Mouse (Mus musculus): Measurements from ENCODE around the gene Sub1.

Gene Sub1

DNA sequence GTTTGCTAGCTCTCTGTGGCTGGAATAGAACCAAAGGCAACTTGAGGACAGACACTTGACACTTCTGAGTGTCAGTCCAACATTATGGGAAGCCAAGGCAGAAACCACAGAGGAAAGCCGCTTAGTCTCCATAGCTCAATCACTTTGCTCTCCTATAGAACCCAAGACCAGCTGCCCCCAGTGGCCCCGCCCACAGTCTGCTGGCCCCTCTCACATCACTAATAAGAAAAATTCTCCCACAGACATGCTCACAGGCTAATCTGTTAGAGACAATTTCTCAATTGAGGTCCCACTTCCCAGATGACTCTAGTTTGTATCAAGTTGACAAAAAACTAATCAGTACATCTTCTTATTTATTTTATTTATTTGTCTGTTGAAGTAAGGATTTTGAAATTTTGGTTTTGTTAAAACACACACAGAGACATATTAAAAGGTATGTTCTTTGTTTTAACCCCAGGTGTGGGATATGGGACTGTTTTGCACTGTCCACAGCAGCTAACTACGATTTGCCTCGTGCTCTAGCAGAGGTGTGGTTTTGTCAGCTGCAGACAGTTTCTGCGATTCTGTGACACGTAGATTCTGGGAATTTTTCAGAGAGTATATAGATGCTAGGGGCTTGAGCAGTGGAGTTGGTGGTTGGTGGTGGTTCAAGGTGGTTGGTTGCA lies 16.9 kb upstream of the Sub1 start:
- no peak for DNase-seq (ENCODE audit: extremely low spot score, low spot score)

DNA sequence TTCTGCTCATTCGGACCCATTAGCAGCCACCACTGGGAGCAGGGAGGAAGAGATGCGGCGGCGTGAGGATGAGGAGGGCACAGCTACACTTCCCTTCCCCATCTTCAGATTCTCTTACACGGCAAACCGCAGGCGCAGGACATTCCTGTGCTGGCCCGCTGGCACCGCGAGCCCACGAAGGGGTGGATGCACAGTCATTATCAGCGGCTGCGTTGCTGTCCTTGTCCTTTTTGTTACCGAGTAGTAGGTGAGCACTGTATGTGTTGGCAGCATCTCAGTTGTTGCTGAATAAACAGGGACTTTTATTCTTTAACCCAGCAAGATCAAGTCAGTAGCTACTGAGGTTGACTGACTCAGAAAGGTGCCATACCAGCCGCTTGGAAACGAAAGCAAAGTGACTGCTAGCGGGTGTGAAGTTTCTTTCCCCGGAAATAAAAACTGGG lies 13.8 kb upstream of the Sub1 start:
- DNase-seq (ENCODE audit: extremely low spot score, low spot score) = no peak

DNA sequence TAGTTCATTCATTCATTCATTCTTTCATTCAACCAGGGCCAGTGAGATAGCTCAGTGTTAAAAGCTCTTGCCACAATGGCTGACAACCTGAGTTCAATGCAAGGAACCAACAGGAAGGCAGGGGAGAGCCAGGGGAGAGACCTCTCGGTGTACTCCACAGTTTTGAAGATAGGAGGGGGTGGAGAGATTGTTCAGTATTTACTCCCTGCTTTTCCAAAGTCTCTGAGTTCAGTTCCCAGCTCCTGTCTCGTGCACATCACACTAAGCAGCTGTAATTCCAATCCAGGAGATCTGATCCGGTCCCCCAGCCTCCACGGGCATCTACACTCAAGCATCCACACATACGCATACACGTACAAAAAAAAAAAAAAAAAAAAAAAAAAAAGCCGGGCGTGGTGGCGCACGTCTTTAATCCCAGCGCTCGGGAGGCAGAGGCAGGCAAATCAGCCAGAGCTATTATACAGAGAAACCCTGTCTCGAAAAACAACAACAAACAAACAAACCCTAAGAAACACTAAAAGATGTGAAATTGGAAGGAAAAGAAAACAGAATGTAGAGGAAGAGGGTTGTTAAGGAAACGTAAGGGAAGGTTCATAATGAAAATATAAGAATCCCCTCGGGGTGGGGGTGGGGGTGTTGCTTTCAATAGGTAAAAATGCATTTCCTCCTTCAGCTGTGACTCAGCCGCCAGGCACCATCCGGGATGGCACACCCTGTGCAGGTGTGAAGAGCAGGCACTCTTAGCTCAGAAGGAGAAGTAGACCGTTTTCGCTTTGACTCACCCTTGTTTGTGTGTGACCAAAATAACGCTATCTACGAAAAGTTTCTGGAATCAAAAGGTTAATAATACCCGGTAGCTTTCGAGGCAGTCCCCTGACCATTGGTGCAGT lies 13.2 kb upstream of the Sub1 start:
- DNase-seq (ENCODE audit: extremely low spot score, low spot score) = no peak

DNA sequence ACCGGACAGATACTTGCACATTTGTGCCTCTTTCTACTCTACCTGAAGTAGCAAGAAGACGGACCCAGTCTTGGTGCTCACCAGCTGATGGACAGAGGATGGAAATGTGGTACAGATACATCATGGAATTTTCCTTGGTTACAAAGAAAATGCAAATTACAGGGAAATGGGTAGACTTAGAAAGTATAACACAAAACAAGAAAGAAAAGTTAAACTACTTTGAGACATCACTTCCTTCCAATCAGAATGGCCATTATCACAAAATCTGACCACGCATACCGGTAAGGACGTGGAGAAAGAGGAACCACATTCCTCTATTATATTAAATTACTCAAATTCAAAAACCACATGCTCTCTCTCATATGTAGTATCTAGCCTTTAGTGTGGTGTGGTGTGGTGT lies 12.1 kb upstream of the Sub1 start:
- DNase-seq (ENCODE audit: extremely low spot score, low spot score) = no peak

DNA sequence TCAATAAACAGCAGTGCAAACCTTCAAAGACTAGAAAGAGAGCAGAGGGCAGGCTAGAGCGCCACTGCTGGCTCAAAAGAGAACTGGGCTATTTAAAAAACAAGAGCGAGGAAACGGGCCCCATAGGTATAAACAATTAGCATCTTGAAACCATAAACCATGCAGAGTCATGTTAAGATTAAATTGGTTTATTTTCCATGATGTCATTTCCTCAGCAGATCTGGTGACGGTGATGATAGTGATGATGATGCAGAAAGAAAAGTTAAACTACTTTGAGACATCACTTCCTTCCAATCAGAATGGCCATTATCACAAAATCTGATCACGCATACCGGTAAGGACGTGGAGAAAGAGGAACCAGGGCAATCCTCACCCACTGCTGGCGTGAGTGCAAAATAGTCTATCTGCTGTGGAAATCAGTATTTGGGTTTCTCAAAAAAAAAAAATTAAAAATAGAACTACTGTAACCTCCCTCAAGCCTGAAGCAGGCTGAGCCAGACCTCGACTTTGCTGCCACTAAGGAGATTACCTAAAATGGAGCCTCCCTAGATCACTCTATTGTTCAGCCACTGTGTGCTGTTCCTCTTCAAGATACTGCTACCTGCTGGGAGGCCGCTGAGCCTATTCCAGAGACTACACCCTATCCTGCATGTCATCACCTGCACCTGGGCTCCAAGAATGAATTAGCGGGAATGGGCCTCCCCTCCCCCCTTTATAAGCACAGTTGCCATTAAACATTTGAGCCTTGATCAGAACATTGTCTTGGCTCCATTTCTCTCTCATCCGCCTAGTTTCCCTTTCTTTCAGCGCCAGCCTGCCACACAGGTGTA lies 11.4 kb upstream of the Sub1 start:
- DNase-seq (ENCODE audit: extremely low spot score, low spot score) = no peak

DNA sequence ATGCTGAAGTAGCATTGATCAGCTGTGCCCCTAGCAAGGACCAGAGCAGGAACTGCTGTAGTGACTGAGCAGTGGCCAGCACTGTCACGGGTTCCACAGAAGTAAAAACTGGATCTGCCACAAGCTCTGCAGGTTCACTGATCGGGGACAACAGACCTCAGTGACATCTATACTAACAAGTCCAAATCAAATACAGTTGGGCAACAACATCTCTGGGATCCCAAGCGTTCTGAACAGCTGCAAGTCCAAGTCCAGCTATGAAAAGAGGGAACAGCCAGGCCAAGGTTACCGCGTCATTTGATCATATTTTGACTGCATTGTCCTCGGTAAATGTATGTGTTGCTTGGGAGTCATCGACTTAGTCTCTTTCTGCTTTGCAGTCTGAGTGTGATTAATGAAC lies 10.6 kb upstream of the Sub1 start:
- no peak for DNase-seq (ENCODE audit: extremely low spot score, low spot score)

DNA sequence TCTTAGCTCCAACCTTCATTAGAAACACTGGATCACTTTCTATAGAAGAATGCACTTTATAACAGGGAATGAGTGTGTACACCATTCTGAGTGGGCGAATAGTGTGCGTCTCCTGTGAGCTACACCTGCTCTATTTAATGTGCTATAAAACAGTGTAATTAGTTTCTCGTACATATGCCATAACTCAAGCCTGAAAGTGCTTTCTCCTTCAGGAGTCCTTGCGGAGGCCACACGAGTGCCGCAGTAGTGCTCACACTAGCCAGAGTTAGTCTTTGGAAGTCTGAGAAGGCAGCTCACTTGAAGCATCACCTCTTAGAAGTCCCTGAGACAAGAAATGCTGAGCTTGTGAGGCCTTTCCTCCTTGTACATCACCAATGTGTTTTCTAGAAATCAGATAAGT lies 9.4 kb upstream of the Sub1 start:
- no peak for DNase-seq (ENCODE audit: extremely low spot score, low spot score)

DNA sequence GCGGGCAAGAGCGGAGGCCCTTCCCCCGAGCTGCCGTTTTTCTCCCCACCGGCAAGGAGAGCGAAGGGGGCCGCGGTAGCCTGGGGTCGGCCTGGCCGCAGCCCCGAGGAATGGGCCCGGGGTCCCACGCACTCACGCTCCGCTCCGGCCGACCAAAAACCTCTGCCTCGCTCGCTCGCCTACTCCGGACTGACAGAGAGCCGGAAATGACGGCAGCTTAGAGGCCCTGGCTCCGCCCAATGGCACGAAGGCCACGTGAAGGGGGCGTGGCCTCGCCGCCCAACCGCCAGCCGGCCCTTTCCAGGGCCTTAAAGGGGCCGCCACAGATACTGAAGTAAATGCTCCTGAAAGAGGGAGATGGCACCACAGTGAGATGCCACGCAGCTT lies 975 bp downstream of the Sub1 start:
- DNase-seq (ENCODE audit: extremely low spot score, low spot score) = peak; percentile 94

DNA sequence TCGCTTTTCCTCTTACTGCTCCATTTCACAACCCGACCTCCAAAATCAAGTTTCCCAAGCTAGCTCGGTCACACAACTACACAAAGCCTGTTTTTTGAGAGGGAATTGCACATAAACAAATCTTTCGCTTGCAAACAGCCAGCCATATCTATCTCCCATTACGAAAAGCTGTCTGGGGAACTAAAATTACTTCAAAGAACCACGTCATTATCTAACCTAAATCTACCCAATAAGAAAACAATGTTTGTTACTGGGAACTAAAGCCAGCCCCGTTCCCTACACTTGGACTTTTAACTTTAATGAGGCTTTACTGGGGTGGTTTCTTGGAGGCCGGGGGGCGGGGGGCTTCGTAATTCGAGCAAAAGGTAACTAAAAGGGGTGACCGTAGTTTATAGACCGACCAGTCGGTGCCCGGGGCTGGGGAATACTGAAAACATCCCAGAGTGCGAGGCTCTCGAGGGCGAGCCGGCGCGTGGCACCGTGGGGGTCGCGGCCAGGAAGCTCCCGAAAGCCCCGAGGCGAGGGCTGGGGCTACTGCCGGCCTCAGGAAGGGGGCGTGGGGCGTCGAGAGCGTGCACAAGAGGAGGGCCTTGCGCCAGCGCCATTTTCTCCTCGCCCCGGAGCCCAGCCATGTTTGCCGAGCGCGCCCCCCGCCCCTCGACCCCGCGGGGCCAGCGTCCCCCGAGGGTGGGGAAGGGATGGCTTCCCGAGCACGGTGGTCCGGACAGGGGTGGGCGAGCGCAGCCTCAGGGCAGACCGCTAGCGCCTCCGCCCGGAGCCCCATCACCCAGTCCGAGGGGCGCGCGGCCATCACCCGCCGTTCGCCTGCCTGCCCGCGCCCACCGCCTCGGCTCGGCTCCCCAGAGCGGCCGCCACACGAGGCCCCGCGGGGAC lies 1.6 kb downstream of the Sub1 start:
- DNase-seq (ENCODE audit: extremely low spot score, low spot score) = peak; percentile 73

DNA sequence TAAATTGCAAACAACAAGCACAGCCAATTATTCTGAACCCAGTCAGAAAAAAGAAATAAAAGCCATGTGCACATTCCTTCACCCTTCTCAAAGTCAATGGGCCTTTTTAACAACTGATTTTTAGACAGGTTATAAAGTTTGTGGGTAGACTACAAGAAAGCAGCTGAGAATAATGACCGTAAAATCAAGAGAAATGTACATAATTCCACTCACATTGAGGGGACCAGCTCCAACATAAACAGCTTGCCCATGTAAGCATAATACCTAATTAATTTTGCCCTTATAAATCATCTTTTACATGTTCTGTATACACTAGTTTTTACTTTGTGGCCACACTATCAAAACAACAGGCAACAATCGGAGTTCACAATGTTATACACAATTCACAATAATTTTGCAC lies 2.8 kb downstream of the Sub1 start:
- DNase-seq (ENCODE audit: extremely low spot score, low spot score) = no peak

DNA sequence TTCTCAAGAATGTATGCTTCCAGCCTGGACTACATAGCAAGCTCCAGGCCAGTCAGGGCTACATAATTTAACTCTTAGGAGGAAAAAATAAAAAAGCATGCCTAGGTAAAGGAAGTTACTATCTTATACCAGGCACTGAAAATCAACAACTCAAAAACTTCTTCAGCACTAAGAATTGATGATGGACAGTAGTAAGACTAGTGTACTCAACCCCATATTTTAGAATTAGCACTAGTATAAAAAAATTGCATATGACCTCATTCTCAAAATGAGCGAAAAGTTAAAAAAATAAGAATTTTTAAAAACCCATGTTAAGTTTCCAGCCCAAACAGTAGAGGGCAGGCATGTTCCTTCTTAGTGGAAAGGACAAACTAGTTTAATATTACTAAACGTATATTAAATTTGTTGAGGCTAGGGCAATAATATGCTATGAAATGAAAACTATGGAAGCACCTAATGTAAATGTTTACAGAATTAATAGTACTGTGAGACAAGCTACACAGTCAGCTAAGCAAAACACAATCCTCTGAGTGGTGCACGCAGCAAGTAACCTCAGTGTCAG lies 5.2 kb downstream of the Sub1 start:
- no peak for DNase-seq (ENCODE audit: extremely low spot score, low spot score)

DNA sequence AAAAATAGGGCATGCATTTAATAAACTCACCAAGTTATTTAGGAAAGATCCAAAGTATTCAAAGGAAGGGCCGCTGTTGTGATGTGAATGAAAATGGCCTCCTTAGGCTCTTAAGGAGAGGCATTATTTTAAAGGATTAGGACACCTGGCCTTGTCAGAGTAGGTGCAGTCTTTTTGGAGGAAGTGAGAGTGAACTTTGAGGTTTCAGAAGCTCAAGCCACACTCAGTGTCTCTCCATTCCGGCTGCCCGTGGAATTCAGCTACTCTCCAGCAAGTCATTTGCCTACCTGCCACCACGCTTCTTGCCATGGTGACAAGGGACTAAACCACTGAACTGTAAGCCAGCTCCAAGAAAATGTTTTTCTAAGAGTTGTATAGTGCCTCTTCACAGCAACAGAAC lies 8.2 kb downstream of the Sub1 start:
- DNase-seq (ENCODE audit: extremely low spot score, low spot score) = no peak

DNA sequence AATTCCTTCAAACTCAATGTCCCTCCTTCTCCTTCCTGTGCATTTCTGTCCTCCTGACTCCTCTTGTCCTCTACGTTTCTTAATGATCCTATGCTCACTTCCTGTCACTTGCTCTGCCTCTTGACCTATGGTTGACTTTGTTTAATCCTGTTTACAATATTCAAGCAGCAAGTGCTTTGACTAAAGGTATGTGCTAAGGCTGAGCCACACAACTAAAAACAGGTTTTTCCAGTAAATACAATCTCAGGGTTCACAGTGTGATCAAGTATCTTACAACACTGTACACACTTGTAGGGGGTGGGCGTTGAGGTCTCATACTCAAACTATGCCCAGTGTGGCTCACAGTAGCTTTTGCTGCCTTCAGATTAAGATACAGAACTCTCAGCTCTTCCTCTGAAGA lies 8.9 kb downstream of the Sub1 start:
- no peak for DNase-seq (ENCODE audit: extremely low spot score, low spot score)

DNA sequence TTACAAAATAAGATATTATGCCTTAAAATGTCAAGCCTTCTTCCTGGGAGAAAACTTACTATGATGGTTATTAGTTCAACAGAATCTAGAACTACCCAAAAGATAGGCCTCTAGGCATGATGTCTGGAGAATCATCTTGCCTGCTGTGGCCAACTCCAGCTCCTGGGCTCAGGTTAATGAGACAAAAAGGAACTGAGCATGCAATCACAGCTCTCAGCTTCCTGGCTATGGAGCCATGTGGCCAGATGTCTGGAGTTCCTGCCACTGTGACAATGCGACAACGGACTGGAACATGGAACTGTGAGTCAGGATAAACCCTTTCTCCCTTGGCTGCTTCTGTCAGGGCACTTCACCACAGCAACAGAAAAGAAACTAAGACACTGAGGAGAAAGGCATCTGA lies 14.8 kb downstream of the Sub1 start:
- no peak for DNase-seq (ENCODE audit: extremely low spot score, low spot score)

DNA sequence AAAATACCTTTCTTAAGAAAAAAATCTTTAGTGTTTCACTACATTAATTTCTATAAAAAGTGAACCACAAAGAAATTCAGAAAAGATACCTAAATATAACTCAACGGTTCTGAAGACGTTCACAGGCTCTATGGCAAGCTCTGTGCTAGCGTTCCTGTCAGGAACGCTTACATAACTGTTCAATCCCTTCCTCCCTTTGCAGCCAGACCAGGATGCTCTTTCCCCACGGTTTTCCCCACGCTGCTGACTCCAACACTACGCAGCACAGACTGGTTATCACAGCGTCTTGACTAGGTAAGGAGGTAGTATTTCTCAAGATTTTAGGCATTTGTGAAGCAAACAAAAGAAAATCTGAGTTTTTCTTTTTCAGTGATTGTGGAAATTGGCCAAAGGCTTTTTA lies 15.3 kb downstream of the Sub1 start:
- no peak for DNase-seq (ENCODE audit: extremely low spot score, low spot score)

DNA sequence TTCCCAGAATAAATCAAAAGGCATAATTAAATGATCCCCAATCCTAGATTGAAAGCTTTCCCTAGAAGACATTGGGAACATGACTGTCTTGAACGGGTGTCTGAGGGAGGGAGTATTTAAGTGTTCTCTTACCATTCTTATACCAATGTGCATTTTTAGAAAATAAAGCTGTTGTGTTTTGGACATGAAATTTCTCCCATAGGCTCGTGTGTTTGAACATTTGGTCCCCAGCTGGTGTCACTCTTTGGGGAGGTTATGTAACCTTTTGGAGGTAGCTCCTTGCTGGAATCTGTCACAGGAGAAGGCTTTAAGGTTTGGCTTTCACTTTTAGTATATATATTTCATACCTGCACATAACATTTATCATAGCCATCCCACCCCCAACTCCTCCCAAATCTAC lies 18.6 kb downstream of the Sub1 start:
- DNase-seq (ENCODE audit: extremely low spot score, low spot score) = no peak

DNA sequence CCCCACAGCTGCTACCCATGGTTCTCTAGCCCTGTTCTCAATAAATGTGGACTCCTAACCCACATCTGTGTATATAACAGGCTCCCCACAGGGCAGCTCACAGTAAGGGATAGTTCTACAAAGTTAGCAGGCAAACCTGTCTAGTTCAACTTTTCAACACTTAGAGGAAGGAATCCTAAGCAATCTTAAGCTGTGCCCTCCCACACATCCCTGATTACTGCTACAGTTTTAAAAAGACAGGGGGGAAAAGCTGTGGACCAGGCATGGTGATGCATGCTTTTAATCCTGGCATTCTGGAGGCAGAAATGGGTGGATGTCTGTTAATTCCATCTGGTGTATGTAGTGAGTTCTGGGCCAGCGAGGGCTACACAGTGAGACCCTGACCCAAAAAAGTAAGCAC lies 19.7 kb downstream of the Sub1 start:
- DNase-seq (ENCODE audit: extremely low spot score, low spot score) = no peak

DNA sequence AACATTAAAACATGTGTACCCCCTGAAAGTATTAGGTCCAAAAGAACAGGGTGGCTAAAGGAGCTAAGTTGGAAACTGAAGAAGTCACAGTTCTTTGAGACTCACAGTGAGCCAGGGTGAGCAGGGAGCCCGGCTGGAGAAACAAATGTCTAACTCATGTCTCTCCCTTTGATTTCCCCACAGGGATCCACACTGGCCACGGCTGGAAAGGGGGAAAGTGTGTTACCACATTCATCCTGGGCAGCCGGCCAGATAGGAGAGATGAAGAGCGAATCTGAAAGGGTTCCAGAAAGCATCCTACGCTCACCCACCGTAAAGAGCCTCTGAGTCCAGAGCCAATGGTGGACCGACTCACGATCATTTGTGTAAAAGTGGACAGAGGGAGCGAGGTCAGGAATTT lies 20.9 kb downstream of the Sub1 start:
- no peak for DNase-seq (ENCODE audit: extremely low spot score, low spot score)

DNA sequence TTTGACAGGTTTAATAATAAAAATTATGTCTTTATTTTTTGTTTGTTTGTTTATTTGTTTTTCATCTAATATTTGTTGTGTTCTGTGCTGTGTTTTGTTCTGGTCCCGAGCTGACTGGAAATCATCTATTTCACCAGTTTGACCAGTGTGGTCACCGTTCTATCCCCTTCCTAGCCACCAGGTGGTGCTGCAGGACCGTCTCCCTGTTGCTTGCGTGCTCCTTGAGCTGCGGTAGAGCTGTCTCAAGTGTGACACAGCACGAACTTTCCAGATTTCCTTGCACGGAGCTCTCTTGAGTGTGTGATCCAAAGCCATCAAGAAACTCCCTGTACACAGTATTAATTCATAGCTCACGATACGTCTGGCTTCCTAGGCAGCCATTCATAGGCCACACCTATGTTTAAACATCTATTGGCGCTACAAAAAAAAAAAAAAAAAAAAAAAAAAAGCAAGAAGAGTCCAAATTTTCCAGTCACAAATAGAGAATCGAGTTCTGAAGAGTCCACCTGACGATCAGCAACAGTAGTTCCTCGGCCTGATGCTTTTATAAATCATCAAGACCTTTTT lies 24.8 kb downstream of the Sub1 start:
- DNase-seq (ENCODE audit: extremely low spot score, low spot score) = peak; percentile 76

DNA sequence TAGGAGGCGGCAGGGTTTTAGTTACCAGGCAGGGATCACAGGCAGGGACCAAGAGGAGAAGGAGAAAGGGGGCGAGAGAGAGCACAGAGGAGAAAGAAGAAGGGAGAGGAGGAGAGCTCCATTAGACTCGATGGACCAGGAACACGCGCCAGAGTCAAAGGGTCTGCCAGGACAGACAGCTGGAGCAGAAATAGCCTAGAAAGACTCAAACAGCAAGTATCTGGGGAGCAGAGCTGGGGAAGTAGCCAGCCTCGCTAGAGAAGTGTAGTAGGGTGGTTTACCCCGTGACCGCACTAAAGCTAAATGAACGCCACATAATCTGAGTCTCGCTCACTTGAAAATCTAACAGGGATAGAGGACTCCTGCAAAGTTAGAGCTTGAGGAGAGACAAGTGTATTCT lies 26.2 kb downstream of the Sub1 start:
- no peak for DNase-seq (ENCODE audit: extremely low spot score, low spot score)

Data from neural tube, embryonic 10.5 days (tissue).